Comparison of ENCODE assay signal across 12 mouse cellular contexts in genomic region chr7:49046347-49046989, GRCm38 (mm10).
DNase-seq lines count a peak whose midpoint lies in the region; ATAC-seq and TF ChIP-seq lines count a peak whose summit lies in the region.
"Had no signal": no experiment of that assay in that cellular context is flagged by ENCODE, and none has a peak within 500 bp of the region (broad histone marks: within the 10 kb centered on the region; RNA-seq: fewer than 3 reads in every experiment).

No protein-coding gene starts in this region.

- no peak for DNase-seq in forebrain, embryonic 10.5 days (ENCODE audit: extremely low spot score, low spot score)
- no peak for DNase-seq in forebrain, embryonic 11.5 days (ENCODE audit: low spot score)
- peak; percentile 18 for DNase-seq in layer of hippocampus, adult 11-12 months (ENCODE audit: low spot score)
- DNase-seq in layer of hippocampus, adult 9-10 months (ENCODE audit: low spot score): no peak
- DNase-seq in stomach, postnatal 0 days (ENCODE audit: low spot score): no peak
- DNase-seq in spleen, postnatal 14 days (ENCODE audit: low spot score in 2 of 2): no peak
- DNase-seq: adrenal gland, adult 2 months; thymus, adult 2 months had no signal

- no peaks in the 10 kb centered on the region for H3K9me3 ChIP-seq in forebrain, embryonic 10.5 days
- H3K9me3 ChIP-seq in forebrain, embryonic 11.5 days (ENCODE audit: control insufficient read depth, low read length): no peaks in the 10 kb centered on the region
- no peaks in the 10 kb centered on the region for H3K9me3 ChIP-seq in stomach, embryonic 14.5 days (ENCODE audit: control insufficient read depth, low read depth, low read length)
- no peaks in the 10 kb centered on the region for H3K9me3 ChIP-seq in stomach, postnatal 0 days (ENCODE audit: control insufficient read depth, low read length)
- H3K9me3 ChIP-seq: heart, embryonic 15.5 days had no signal

- H3K4me3 ChIP-seq in forebrain, embryonic 10.5 days: no peak overlapping the region
- H3K4me3 ChIP-seq in forebrain, embryonic 11.5 days (ENCODE audit: low read depth, low read length): no peak overlapping the region
- no peak overlapping the region for H3K4me3 ChIP-seq in stomach, embryonic 14.5 days (ENCODE audit: low read depth, low read length)
- no peak overlapping the region for H3K4me3 ChIP-seq in stomach, postnatal 0 days (ENCODE audit: low read depth, low read length)
- H3K4me3 ChIP-seq: heart, embryonic 15.5 days had no signal

- H3K27ac ChIP-seq in forebrain, embryonic 10.5 days: 0 out of 2 replicates have a peak overlapping the region, but pooled peaks have one; percentile 32
- no peak overlapping the region for H3K27ac ChIP-seq in forebrain, embryonic 11.5 days (ENCODE audit: low read depth, low read length)
- H3K27ac ChIP-seq in stomach, embryonic 14.5 days (ENCODE audit: low read length): peak overlapping the region; percentile 49
- no peak overlapping the region for H3K27ac ChIP-seq in stomach, postnatal 0 days (replicated peaks)
- H3K27ac ChIP-seq: heart, embryonic 15.5 days; liver, embryonic 14.5 days had no signal

- no peak for ATAC-seq in forebrain, embryonic 11.5 days (replicated peaks; ENCODE audit: low FRiP score)
- ATAC-seq in stomach, embryonic 14.5 days (ENCODE audit: insufficient number of reproducible peaks, insufficient read depth, low FRiP score, low read depth): peak; percentile 16; the same call in 1 of the 2 replicates
- ATAC-seq in stomach, postnatal 0 days (ENCODE audit: low FRiP score, low TSS enrichment): no peak
- ATAC-seq in cerebellum, adult (ENCODE audit: insufficient number of reproducible peaks, low FRiP score, low TSS enrichment): no peak

- 78% methylated on average over 6 of the region's 6 CpGs for WGBS in forebrain, embryonic 10.5 days
- 75% methylated on average over 6 of the region's 6 CpGs for WGBS in forebrain, embryonic 11.5 days
- 50% methylated on average over 6 of the region's 6 CpGs for WGBS in stomach, embryonic 14.5 days
- WGBS in stomach, postnatal 0 days: 54% methylated on average over 6 of the region's 6 CpGs

- no peaks in the 10 kb centered on the region for H3K36me3 ChIP-seq in forebrain, embryonic 10.5 days (replicated peaks)
- no peaks in the 10 kb centered on the region for H3K36me3 ChIP-seq in forebrain, embryonic 11.5 days (ENCODE audit: control insufficient read depth, insufficient read depth, low read length)
- H3K36me3 ChIP-seq in stomach, embryonic 14.5 days (ENCODE audit: control insufficient read depth, insufficient read depth, low read length): no peaks in the 10 kb centered on the region
- no peaks in the 10 kb centered on the region for H3K36me3 ChIP-seq in stomach, postnatal 0 days (ENCODE audit: control insufficient read depth, insufficient read depth, low read length)
- H3K36me3 ChIP-seq: heart, embryonic 15.5 days had no signal

- no peak overlapping the region for H3K9ac ChIP-seq in forebrain, embryonic 11.5 days (ENCODE audit: low read length)
- H3K9ac ChIP-seq in stomach, embryonic 14.5 days (replicated peaks; ENCODE audit: low read depth, low read length): 0 out of 2 replicates have a peak overlapping the region, but pooled peaks have one; percentile 6
- no peak overlapping the region for H3K9ac ChIP-seq in stomach, postnatal 0 days (ENCODE audit: low read length)
- H3K9ac ChIP-seq: heart, embryonic 15.5 days; liver, embryonic 14.5 days had no signal

- no peak for TF ChIP-seq EP300 in stomach, postnatal 0 days (optimal IDR thresholded peaks at IDR 0.05)

- no peak overlapping the region for H3K4me2 ChIP-seq in forebrain, embryonic 11.5 days (ENCODE audit: low read depth, low read length, severe bottlenecking)
- no peak overlapping the region for H3K4me2 ChIP-seq in stomach, embryonic 14.5 days (replicated peaks; ENCODE audit: low read depth, low read length)
- H3K4me2 ChIP-seq in stomach, postnatal 0 days (replicated peaks; ENCODE audit: low read depth): no peak overlapping the region
- H3K4me2 ChIP-seq: heart, embryonic 15.5 days had no signal

- H3K4me1 ChIP-seq in forebrain, embryonic 10.5 days: peaks cover 48% of the 10 kb centered on the region
- H3K4me1 ChIP-seq in forebrain, embryonic 11.5 days (replicated peaks; ENCODE audit: control insufficient read depth, insufficient read depth, low read length): no peaks in the 10 kb centered on the region
- H3K4me1 ChIP-seq in stomach, embryonic 14.5 days (ENCODE audit: control insufficient read depth, insufficient read depth, low read length): peaks cover 10% of the 10 kb centered on the region; the same call in 1 of the 2 replicates
- H3K4me1 ChIP-seq in stomach, postnatal 0 days (replicated peaks; ENCODE audit: control insufficient read depth, insufficient read depth): no peaks in the 10 kb centered on the region

- H3K27me3 ChIP-seq in forebrain, embryonic 10.5 days (ENCODE audit: poor library complexity, severe bottlenecking): peaks cover 74% of the 10 kb centered on the region
- no peaks in the 10 kb centered on the region; the same call in 1 of the 2 replicates for H3K27me3 ChIP-seq in forebrain, embryonic 11.5 days (ENCODE audit: control insufficient read depth, insufficient read depth, low read length)
- no peaks in the 10 kb centered on the region for H3K27me3 ChIP-seq in stomach, embryonic 14.5 days (ENCODE audit: control insufficient read depth, insufficient read depth, low read length)
- H3K27me3 ChIP-seq in stomach, postnatal 0 days (ENCODE audit: control insufficient read depth, insufficient read depth, low read length): no peaks in the 10 kb centered on the region

- no peak for TF ChIP-seq CTCF in stomach, postnatal 0 days (IDR thresholded peaks at IDR 0.05; ENCODE audit: low read depth)

Comparison
In these comparisons a context has a peak if more than half of its experiments do, and no peak if none do; other contexts are left out.
1. H3K27ac ChIP-seq: peak in forebrain, embryonic 10.5 days (single experiment) and stomach, embryonic 14.5 days (single experiment); none in forebrain, embryonic 11.5 days (single experiment) and stomach, postnatal 0 days (single experiment).